Mouse (Mus musculus) stomach, postnatal 0 days (tissue): ENCODE results near the gene Tex14.

Experiments
- CTCF ChIP-seq: IDR thresholded peaks from 2 replicates; pipeline ENCODE4 v1.5.1; 2016; ENCODE audit warnings: antibody characterized with exemption, low read depth, mild to moderate bottlenecking, moderate library complexity
- EP300 ChIP-seq: optimal IDR thresholded peaks from 2 replicates; pipeline ENCODE3; 2016; ENCODE audit warnings: antibody characterized with exemption

DNA sequence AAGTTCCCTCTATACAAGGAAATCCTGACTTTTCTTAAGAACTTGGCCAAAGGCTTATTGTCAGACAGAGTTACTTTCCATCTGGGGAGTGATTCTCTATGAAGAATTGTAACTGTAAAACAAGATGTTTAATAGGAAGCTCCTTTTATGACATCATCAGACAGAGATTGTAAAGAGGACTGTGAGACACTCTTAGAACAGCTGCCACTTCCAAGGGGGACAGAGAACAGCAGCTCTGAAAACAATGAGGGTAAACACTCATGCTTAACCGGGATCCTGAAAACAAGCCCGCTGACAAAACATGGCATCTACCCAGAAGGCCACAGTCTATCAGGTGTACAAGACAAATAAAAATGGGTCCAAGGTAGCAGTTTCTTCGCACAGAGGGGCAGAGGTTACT is 161.6 kb downstream of the Tex14 start, which contains the start of gene Gm11492:
- no peak for TF ChIP-seq CTCF
- TF ChIP-seq EP300, result no peak
